Mouse (Mus musculus): ENCODE measurements around the gene Nadsyn1. TPM values are rescaled to one million over a fixed set of nuclear protein-coding genes. Genes with fewer than 3 reads are reported as not detected.
A peak's percentile ranks its signal among the peaks of the same experiment; 100 is the strongest.

The Nadsyn1 gene
- polyA plus RNA-seq, 1 experiment from 2014 or later, result 9.2 TPM

- no peak overlapping the region for H3K9ac ChIP-seq (ENCODE audit: low read length)
- no peaks in the 10 kb centered on the region for H3K27me3 ChIP-seq (ENCODE audit: control insufficient read depth, insufficient read depth, low read length)
- H3K4me2 ChIP-seq (replicated peaks; ENCODE audit: low read depth), result no peak overlapping the region
- 87% methylated on average over 2 of the region's 2 CpGs for WGBS
- H3K36me3 ChIP-seq (ENCODE audit: control insufficient read depth, insufficient read depth, low read length), result no peaks in the 10 kb centered on the region
- TF ChIP-seq EP300 (optimal IDR thresholded peaks at IDR 0.05), result no peak
- TF ChIP-seq CTCF (IDR thresholded peaks at IDR 0.05; ENCODE audit: low read depth), result no peak
- no peak for DNase-seq (ENCODE audit: low spot score)
- ATAC-seq (ENCODE audit: low FRiP score, low TSS enrichment), result no peak
- H3K9me3 ChIP-seq (ENCODE audit: control insufficient read depth, low read length), result no peaks in the 10 kb centered on the region
- no peak overlapping the region for H3K27ac ChIP-seq (replicated peaks)
- H3K4me1 ChIP-seq (replicated peaks; ENCODE audit: control insufficient read depth, insufficient read depth), result peaks cover 4% of the 10 kb centered on the region
- no peak overlapping the region for H3K4me3 ChIP-seq (ENCODE audit: low read depth, low read length)
Measured at GRCm38 (mm10) chr7:143832611-143833010, 10.0 kb upstream of the Nadsyn1 start.

- peaks cover 4% of the 10 kb centered on the region for H3K4me1 ChIP-seq (replicated peaks; ENCODE audit: control insufficient read depth, insufficient read depth)
- H3K36me3 ChIP-seq (ENCODE audit: control insufficient read depth, insufficient read depth, low read length), result no peaks in the 10 kb centered on the region
- 55% methylated on average over 8 of the region's 8 CpGs for WGBS
- TF ChIP-seq EP300 (optimal IDR thresholded peaks at IDR 0.05) (no peak), CTCF (IDR thresholded peaks at IDR 0.05; ENCODE audit: low read depth) (no peak)
- DNase-seq (ENCODE audit: low spot score), result peak; percentile 34
- no peaks in the 10 kb centered on the region for H3K9me3 ChIP-seq (ENCODE audit: control insufficient read depth, low read length)
- peak overlapping the region; percentile 56; the same call in 1 of the 2 replicates for H3K27ac ChIP-seq (replicated peaks)
- no peak overlapping the region for H3K4me2 ChIP-seq (replicated peaks; ENCODE audit: low read depth)
- H3K4me3 ChIP-seq (ENCODE audit: low read depth, low read length), result no peak overlapping the region
- ATAC-seq (ENCODE audit: low FRiP score, low TSS enrichment), result no peak
- H3K27me3 ChIP-seq (ENCODE audit: control insufficient read depth, insufficient read depth, low read length), result no peaks in the 10 kb centered on the region
- no peak overlapping the region for H3K9ac ChIP-seq (ENCODE audit: low read length)
Measured at GRCm38 (mm10) chr7:143832196-143832595, 9.5 kb upstream of the Nadsyn1 start.

DNA sequence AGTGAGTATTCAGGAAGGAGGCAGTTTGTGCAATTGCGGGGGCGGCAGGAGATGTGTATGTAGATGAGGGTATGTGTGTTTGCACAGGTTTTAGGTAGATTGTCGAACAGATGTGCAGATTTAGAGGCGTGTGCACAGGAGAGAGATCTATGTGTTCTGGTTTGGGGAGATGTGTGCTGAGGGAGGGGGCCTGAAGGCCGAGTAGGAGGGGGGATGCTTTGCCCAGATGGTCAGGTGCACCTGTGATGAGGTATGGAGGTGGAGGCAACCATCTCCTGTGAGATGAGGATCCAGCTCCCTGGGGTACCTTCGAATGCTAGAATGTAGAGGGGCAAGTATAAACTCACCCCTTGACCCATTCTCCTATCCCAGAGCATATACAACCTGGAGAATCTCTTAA is 7.8 kb upstream of the Nadsyn1 start:
- Histone ChIP-seq H3K9ac (ENCODE audit: low read length) (peak overlapping the region; percentile 62), H3K4me1 (replicated peaks; ENCODE audit: control insufficient read depth, insufficient read depth) (peaks cover 4% of the 10 kb centered on the region), H3K27ac (replicated peaks) (peak overlapping the region; percentile 45; the same call in 1 of the 2 replicates), H3K36me3 (ENCODE audit: control insufficient read depth, insufficient read depth, low read length) (no peaks in the 10 kb centered on the region), H3K4me2 (replicated peaks; ENCODE audit: low read depth) (peak overlapping the region; percentile 76), H3K4me3 (ENCODE audit: low read depth, low read length) (peak overlapping the region; percentile 63), H3K9me3 (ENCODE audit: control insufficient read depth, low read length) (no peaks in the 10 kb centered on the region), H3K27me3 (ENCODE audit: control insufficient read depth, insufficient read depth, low read length) (no peaks in the 10 kb centered on the region)
- TF ChIP-seq EP300 (optimal IDR thresholded peaks at IDR 0.05), result no peak
- TF ChIP-seq CTCF (IDR thresholded peaks at IDR 0.05; ENCODE audit: low read depth), result no peak
- DNase-seq (ENCODE audit: low spot score) (no peak), ATAC-seq (ENCODE audit: low FRiP score, low TSS enrichment) (peak; percentile 4; the same call in 1 of the 2 replicates)
- WGBS, result 3% methylated on average over 6 of the region's 6 CpGs

- WGBS, result under 1% methylated on average over 37 of the region's 37 CpGs
- Histone ChIP-seq H3K4me3 (ENCODE audit: low read depth, low read length) (peak overlapping the region; percentile 63), H3K9ac (ENCODE audit: low read length) (peak overlapping the region; percentile 62), H3K36me3 (ENCODE audit: control insufficient read depth, insufficient read depth, low read length) (no peaks in the 10 kb centered on the region), H3K4me1 (replicated peaks; ENCODE audit: control insufficient read depth, insufficient read depth) (peaks cover 3% of the 10 kb centered on the region), H3K4me2 (replicated peaks; ENCODE audit: low read depth) (peak overlapping the region; percentile 76), H3K9me3 (ENCODE audit: control insufficient read depth, low read length) (no peaks in the 10 kb centered on the region), H3K27ac (replicated peaks) (peak overlapping the region; percentile 89), H3K27me3 (ENCODE audit: control insufficient read depth, insufficient read depth, low read length) (no peaks in the 10 kb centered on the region)
- no peak for TF ChIP-seq EP300 (optimal IDR thresholded peaks at IDR 0.05)
- TF ChIP-seq CTCF (IDR thresholded peaks at IDR 0.05; ENCODE audit: low read depth), result peak; percentile 97
- ATAC-seq (ENCODE audit: low FRiP score, low TSS enrichment) (peak; percentile 98), DNase-seq (ENCODE audit: low spot score) (peak; percentile 97)
Measured at GRCm38 (mm10) chr7:143829504-143830331, 7.1 kb upstream of the Nadsyn1 start.

DNA sequence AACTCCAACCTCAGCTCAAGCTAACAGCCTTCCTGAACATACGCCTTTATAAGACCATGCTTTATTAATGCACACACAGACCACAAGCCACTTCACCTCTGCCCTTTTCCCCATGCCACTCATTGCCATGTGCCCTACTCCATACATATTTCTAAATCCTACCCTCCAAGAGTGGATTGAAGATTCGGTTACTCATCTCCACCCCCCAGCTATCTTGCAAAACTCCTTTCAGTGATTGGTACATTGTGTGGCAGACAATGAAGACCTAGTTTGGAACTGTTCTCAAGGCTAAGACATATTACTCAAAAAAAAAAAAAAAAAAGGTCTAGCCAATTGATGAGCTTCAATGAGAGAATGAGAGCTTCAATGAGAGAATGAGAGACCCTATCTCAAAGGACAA is 4.3 kb upstream of the Nadsyn1 start:
- Histone ChIP-seq H3K9ac (ENCODE audit: low read length) (no peak overlapping the region), H3K27ac (replicated peaks) (no peak overlapping the region), H3K9me3 (ENCODE audit: control insufficient read depth, low read length) (no peaks in the 10 kb centered on the region), H3K4me3 (ENCODE audit: low read depth, low read length) (no peak overlapping the region), H3K4me2 (replicated peaks; ENCODE audit: low read depth) (no peak overlapping the region), H3K36me3 (ENCODE audit: control insufficient read depth, insufficient read depth, low read length) (no peaks in the 10 kb centered on the region), H3K27me3 (ENCODE audit: control insufficient read depth, insufficient read depth, low read length) (no peaks in the 10 kb centered on the region), H3K4me1 (replicated peaks; ENCODE audit: control insufficient read depth, insufficient read depth) (peaks cover 3% of the 10 kb centered on the region; the same call in 1 of the 2 replicates)
- 85% methylated on average over 2 of the region's 2 CpGs for WGBS
- no peak for ATAC-seq (ENCODE audit: low FRiP score, low TSS enrichment)
- no peak for DNase-seq (ENCODE audit: low spot score)
- TF ChIP-seq CTCF (IDR thresholded peaks at IDR 0.05; ENCODE audit: low read depth) (no peak), EP300 (optimal IDR thresholded peaks at IDR 0.05) (no peak)

GRCm38 (mm10) chr7:143823266-143823605 is 587 bp upstream of the Nadsyn1 start:
- ATAC-seq (ENCODE audit: low FRiP score, low TSS enrichment), result no peak

More at GRCm38 (mm10) chr7:143823266-143823605, 587 bp upstream of the Nadsyn1 start:
- Histone ChIP-seq H3K9me3 (ENCODE audit: control insufficient read depth, low read length) (no peaks in the 10 kb centered on the region), H3K36me3 (ENCODE audit: control insufficient read depth, insufficient read depth, low read length) (no peaks in the 10 kb centered on the region), H3K27ac (replicated peaks) (peak overlapping the region; percentile 74), H3K4me2 (replicated peaks; ENCODE audit: low read depth) (peak overlapping the region; percentile 52), H3K4me3 (ENCODE audit: low read depth, low read length) (peak overlapping the region; percentile 60; the same call in 1 of the 2 replicates), H3K4me1 (replicated peaks; ENCODE audit: control insufficient read depth, insufficient read depth) (peaks cover 6% of the 10 kb centered on the region; the same call in 1 of the 2 replicates), H3K9ac (ENCODE audit: low read length) (peak overlapping the region; percentile 36; the same call in 1 of the 2 replicates), H3K27me3 (ENCODE audit: control insufficient read depth, insufficient read depth, low read length) (no peaks in the 10 kb centered on the region)
- WGBS, result 69% methylated on average over 4 of the region's 4 CpGs
- TF ChIP-seq CTCF (IDR thresholded peaks at IDR 0.05; ENCODE audit: low read depth) (no peak), EP300 (optimal IDR thresholded peaks at IDR 0.05) (no peak)
- no peak for DNase-seq (ENCODE audit: low spot score)
